ENCODE assay signal across 17 mouse cellular contexts in the genomic region with DNA sequence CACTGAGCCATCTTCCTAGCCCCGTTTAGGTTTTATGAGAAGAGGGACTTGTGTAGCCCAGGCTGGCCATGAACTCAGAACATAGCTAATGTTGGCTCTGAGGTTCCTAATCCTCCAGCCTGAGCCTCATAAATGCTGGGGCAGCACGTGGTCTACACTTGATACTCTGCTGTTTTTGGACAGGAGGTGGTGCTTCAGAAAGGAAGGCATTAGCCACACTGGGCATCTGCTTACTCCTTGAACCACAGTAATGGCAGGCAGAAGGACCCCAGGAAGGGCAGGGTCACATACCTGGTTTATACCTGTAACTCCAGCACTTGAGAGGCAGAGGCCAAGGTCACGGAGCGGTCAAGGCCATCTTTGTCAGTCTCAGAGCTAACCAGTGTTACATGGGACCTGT. TPM values are rescaled to one million over a fixed set of nuclear protein-coding genes. Genes with fewer than 3 reads are reported as not detected.
DNase-seq lines count a peak whose midpoint lies in the region; ATAC-seq and TF ChIP-seq lines count a peak whose summit lies in the region.
"Had no signal": no experiment of that assay in that cellular context is flagged by ENCODE, and none has a peak within 500 bp of the region (broad histone marks: within the 10 kb centered on the region; RNA-seq: fewer than 3 reads in every experiment).

No protein-coding gene starts in this region.

- no peak for ATAC-seq in heart, embryonic 12.5 days (ENCODE audit: insufficient number of reproducible peaks, low FRiP score)
- ATAC-seq in kidney, embryonic 15.5 days (replicated peaks; ENCODE audit: low FRiP score): no peak
- ATAC-seq in limb, embryonic 13.5 days (ENCODE audit: low FRiP score, low read depth): peak; percentile 52
- no peak for ATAC-seq in activated CD4-positive, CD25-positive, alpha-beta regulatory T cell, adult 4 months

- no peak overlapping the region for H3K9ac ChIP-seq in heart, embryonic 12.5 days
- H3K9ac ChIP-seq in kidney, embryonic 15.5 days: no peak overlapping the region
- H3K9ac ChIP-seq in limb, embryonic 13.5 days: no peak overlapping the region
- H3K9ac ChIP-seq: liver, embryonic 15.5 days had no signal

- H3K4me3 ChIP-seq in heart, embryonic 12.5 days: no peak overlapping the region
- H3K4me3 ChIP-seq in kidney, embryonic 15.5 days (replicated peaks): no peak overlapping the region
- no peak overlapping the region for H3K4me3 ChIP-seq in brown adipose tissue, adult 24 weeks (ENCODE audit: insufficient read depth, low read depth, low read length)
- H3K4me3 ChIP-seq in limb, embryonic 13.5 days: no peak overlapping the region
- no peak overlapping the region for H3K4me3 ChIP-seq in cerebellum, adult 2 months (replicated peaks; ENCODE audit: insufficient read depth, low read depth, low read length)
- H3K4me3 ChIP-seq: forebrain, embryonic 10.5 days; liver, embryonic 15.5 days had no signal

- no peaks in the 10 kb centered on the region for H3K36me3 ChIP-seq in heart, embryonic 12.5 days
- H3K36me3 ChIP-seq in kidney, embryonic 15.5 days: no peaks in the 10 kb centered on the region
- no peaks in the 10 kb centered on the region for H3K36me3 ChIP-seq in limb, embryonic 13.5 days
- H3K36me3 ChIP-seq: forebrain, embryonic 10.5 days; liver, embryonic 15.5 days had no signal

- WGBS in heart, embryonic 12.5 days: 79% methylated on average over 4 of the region's 4 CpGs
- WGBS in kidney, embryonic 15.5 days: 73% methylated on average over 4 of the region's 4 CpGs
- 56% methylated on average over 4 of the region's 4 CpGs for WGBS in limb, embryonic 13.5 days
- 85% methylated on average over 4 of the region's 4 CpGs for WGBS in cerebellum, adult 2 months

- H3K4me1 ChIP-seq in heart, embryonic 12.5 days (replicated peaks): peaks cover 14% of the 10 kb centered on the region
- H3K4me1 ChIP-seq in kidney, embryonic 15.5 days: peaks cover 46% of the 10 kb centered on the region
- H3K4me1 ChIP-seq in brown adipose tissue, adult 24 weeks (ENCODE audit: control insufficient read depth, insufficient read depth, insufficient read length, low read length): no peaks in the 10 kb centered on the region
- peaks cover 32% of the 10 kb centered on the region for H3K4me1 ChIP-seq in limb, embryonic 13.5 days
- H3K4me1 ChIP-seq in cerebellum, adult 2 months (ENCODE audit: control insufficient read depth, insufficient read depth, low read length): no peaks in the 10 kb centered on the region

- no peak for DNase-seq in heart, adult 18-20 months
- DNase-seq in kidney, postnatal 25 days: no peak
- no peak for DNase-seq in cerebellum, adult 2 months
- DNase-seq: adrenal gland, adult 8-10 months; cerebellum, adult 9-11 months; embryo, embryonic 11 days; heart, postnatal 4 days; layer of hippocampus, adult 9-11 months; lung, postnatal 14 days; thymus, adult 2 months had no signal

- H3K27ac ChIP-seq in heart, embryonic 12.5 days (ENCODE audit: poor library complexity, severe bottlenecking): no peak overlapping the region
- peak overlapping the region; percentile 89 for H3K27ac ChIP-seq in kidney, embryonic 15.5 days
- peak overlapping the region; percentile 12; the same call in 1 of the 2 replicates for H3K27ac ChIP-seq in brown adipose tissue, adult 24 weeks (replicated peaks; ENCODE audit: low read depth, low read length)
- peak overlapping the region; percentile 97 for H3K27ac ChIP-seq in limb, embryonic 13.5 days
- H3K27ac ChIP-seq in cerebellum, adult 2 months (ENCODE audit: insufficient read depth, low read length): no peak overlapping the region
- H3K27ac ChIP-seq: forebrain, embryonic 10.5 days; liver, embryonic 15.5 days had no signal

- TF ChIP-seq POLR2A in cerebellum, adult 2 months (IDR thresholded peaks at IDR 0.05; ENCODE audit: borderline replicate concordance, insufficient read depth, low read length): no peak

- H3K27me3 ChIP-seq in heart, embryonic 12.5 days (replicated peaks): no peaks in the 10 kb centered on the region
- no peaks in the 10 kb centered on the region for H3K27me3 ChIP-seq in kidney, embryonic 15.5 days
- no peaks in the 10 kb centered on the region for H3K27me3 ChIP-seq in limb, embryonic 13.5 days
- no peaks in the 10 kb centered on the region; the same call in 1 of the 2 replicates for H3K27me3 ChIP-seq in cerebellum, adult 2 months (ENCODE audit: control insufficient read depth, insufficient read depth, low read length)

- H3K9me3 ChIP-seq in heart, embryonic 12.5 days (replicated peaks): peaks cover 4% of the 10 kb centered on the region; the same call in 1 of the 2 replicates
- no peaks in the 10 kb centered on the region for H3K9me3 ChIP-seq in kidney, embryonic 15.5 days (replicated peaks)
- 0 out of 2 replicates have a peak, but pooled peaks cover 4% of the 10 kb centered on the region for H3K9me3 ChIP-seq in limb, embryonic 13.5 days
- H3K9me3 ChIP-seq: forebrain, embryonic 10.5 days had no signal

- H3K4me2 ChIP-seq in heart, embryonic 12.5 days: peak overlapping the region; percentile 56; the same call in 1 of the 2 replicates
- no peak overlapping the region for H3K4me2 ChIP-seq in kidney, embryonic 15.5 days
- H3K4me2 ChIP-seq in limb, embryonic 13.5 days (replicated peaks): peak overlapping the region; percentile 10; the same call in 1 of the 2 replicates
- H3K4me2 ChIP-seq: liver, embryonic 15.5 days had no signal

- no peak for TF ChIP-seq CTCF in cerebellum, adult 2 months (IDR thresholded peaks at IDR 0.05; ENCODE audit: borderline replicate concordance, insufficient read depth, low read depth, low read length)

RNA-seq across cellular contexts. Expression of a gene that starts 11.1 kb away (rescaled TPM):
- 135 and 139 TPM in 2 replicates for polyA plus RNA-seq in heart, embryonic 12.5 days (2016; fragmentation: Nextera tagmentation; extraction: Ambion mirVana)
- total RNA-seq in heart, adult 18-20 months (2021): 10 to 100 TPM; 31.8 to 41.4 TPM
- polyA plus RNA-seq in kidney, embryonic 15.5 days (2015; fragmentation: Nextera tagmentation; extraction: Ambion mirVana): 180 and 185 TPM in 2 replicates
- 10.3 and 28.1 TPM in 2 replicates for polyA plus RNA-seq in brown adipose tissue, adult 24 weeks (2012; ENCODE audit: insufficient read depth, insufficient read length, missing spikeins)
- polyA plus RNA-seq in limb, embryonic 13.5 days (2015; fragmentation: Nextera tagmentation; extraction: Ambion mirVana): 143 and 149 TPM in 2 replicates
- 100 to 1,000 TPM in 1 of 2 experiments, 10 to 100 TPM in 1; 98.3 to 120 TPM for polyA plus RNA-seq in activated CD4-positive, CD25-positive, alpha-beta regulatory T cell, adult 4 months (2017; shearing (Covaris generic))
- 6.4 and 9.0 TPM in 2 replicates for polyA plus RNA-seq in cerebellum, adult 2 months (2012; rRNA removed)

RNA-seq across cellular contexts. Expression of a gene that starts 36.3 kb away (rescaled TPM):
- polyA plus RNA-seq in heart, embryonic 12.5 days (2016; fragmentation: Nextera tagmentation; extraction: Ambion mirVana): 0.22 and 0.50 TPM in 2 replicates
- total RNA-seq in heart, adult 18-20 months (2021): under 1 TPM in 1 of 2 experiments, not detected in 1; 0.15 TPM
- 5.9 and 12.6 TPM in 2 replicates for polyA plus RNA-seq in kidney, embryonic 15.5 days (2015; fragmentation: Nextera tagmentation; extraction: Ambion mirVana)
- not detected in 2 replicates for polyA plus RNA-seq in brown adipose tissue, adult 24 weeks (2012; ENCODE audit: insufficient read depth, insufficient read length, missing spikeins)
- polyA plus RNA-seq in limb, embryonic 13.5 days (2015; fragmentation: Nextera tagmentation; extraction: Ambion mirVana): 1.0 and 1.2 TPM in 2 replicates
- not detected for polyA plus RNA-seq in activated CD4-positive, CD25-positive, alpha-beta regulatory T cell, adult 4 months (2017; shearing (Covaris generic))
- polyA plus RNA-seq in cerebellum, adult 2 months (2012; rRNA removed): 25.7 and 37.7 TPM in 2 replicates

RNA-seq across cellular contexts. Expression of a gene that starts 55.7 kb away (rescaled TPM):
- polyA plus RNA-seq in heart, embryonic 12.5 days (2016; fragmentation: Nextera tagmentation; extraction: Ambion mirVana): 27.2 and 28.0 TPM in 2 replicates
- total RNA-seq in heart, adult 18-20 months (2021): under 1 TPM in 1 of 2 experiments, not detected in 1; 0.28 TPM
- 33.8 and 39.4 TPM in 2 replicates for polyA plus RNA-seq in kidney, embryonic 15.5 days (2015; fragmentation: Nextera tagmentation; extraction: Ambion mirVana)
- polyA plus RNA-seq in brown adipose tissue, adult 24 weeks (2012; ENCODE audit: insufficient read depth, insufficient read length, missing spikeins): not detected in 2 replicates
- polyA plus RNA-seq in limb, embryonic 13.5 days (2015; fragmentation: Nextera tagmentation; extraction: Ambion mirVana): 36.2 and 37.5 TPM in 2 replicates
- 1 to 10 TPM; 3.6 to 4.4 TPM for polyA plus RNA-seq in activated CD4-positive, CD25-positive, alpha-beta regulatory T cell, adult 4 months (2017; shearing (Covaris generic))
- 0.07 and 0.22 TPM in 2 replicates for polyA plus RNA-seq in cerebellum, adult 2 months (2012; rRNA removed)

Comparison
In these comparisons a context has a peak if more than half of its experiments do, and no peak if none do; other contexts are left out.
1. H3K27ac ChIP-seq: peak in kidney, embryonic 15.5 days (single experiment), brown adipose tissue, adult 24 weeks (single experiment) and limb, embryonic 13.5 days (single experiment); none in heart, embryonic 12.5 days (single experiment) and cerebellum, adult 2 months (single experiment).